Mouse (Mus musculus) kidney, embryonic 16.5 days (tissue): ENCODE results near the gene Igsf21. TPM values are rescaled to one million over a fixed set of nuclear protein-coding genes. Genes with fewer than 3 reads are reported as not detected.

Source experiments
- ATAC-seq: fragments of 200-750 bp; cut with Nextera tagmentation; 2 replicates; pipeline ENCODE4 v1.8.0; 2017; ENCODE audit warnings: moderate TSS enrichment; ENCODE audit not compliant: low FRiP score, low TSS enrichment
- H3K27ac ChIP-seq: fragments of 300-500 bp; sonication (generic); 2 replicates; pipeline ENCODE4 v1.5.1; 2014; ENCODE audit warnings: low read length
- H3K27me3 ChIP-seq: fragments of 300-500 bp; sonication (generic); 2 replicates; pipeline ENCODE4 v1.6.1; 2014; ENCODE audit warnings: low read length, control low read depth, mixed read lengths; ENCODE audit not compliant: insufficient read depth
- H3K36me3 ChIP-seq: fragments of 300-500 bp; sonication (generic); 2 replicates; pipeline ENCODE4 v1.6.1; 2014; ENCODE audit warnings: low read length, control low read depth, mixed read lengths; ENCODE audit not compliant: insufficient read depth
- H3K4me1 ChIP-seq: fragments of 300-500 bp; sonication (generic); 2 replicates; pipeline ENCODE4 v1.6.1; 2014; ENCODE audit warnings: low read length, control low read depth, mixed read lengths; ENCODE audit not compliant: insufficient read depth
- H3K4me2 ChIP-seq: fragments of 300-500 bp; sonication (generic); replicated peaks from 2 replicates; pipeline ENCODE4 v1.6.1; 2014; ENCODE audit warnings: low read depth, low read length
- H3K4me3 ChIP-seq: fragments of 300-500 bp; sonication (generic); 2 replicates; pipeline ENCODE4 v1.5.1; 2014; ENCODE audit warnings: mild to moderate bottlenecking, low read length
- H3K9ac ChIP-seq: fragments of 300-500 bp; sonication (generic); replicated peaks from 2 replicates; pipeline ENCODE4 v1.6.1; 2014; ENCODE audit warnings: low read length
- H3K9me3 ChIP-seq: fragments of 300-500 bp; sonication (generic); 2 replicates; pipeline ENCODE4 v1.6.1; 2016; ENCODE audit warnings: low read length, control low read depth
- WGBS: fragments of 180-500 bp; shearing (Covaris S2); extraction: QIAGEN DNeasy Blood & Tissue Kit; methylation state at CpG from one replicate; pipeline ENCODE4 v1.1.7; 2014; 5-methylcytosine and 5-hydroxymethylcytosine counted together
- polyA plus RNA-seq: library from polyadenylated mRNA; unstranded; fragments of >200 nt; fragmentation: Nextera tagmentation; extraction: Ambion mirVana; gene quantifications from 2 replicates; pipeline ENCODE4 v1.2.1, GENCODE M21; 2015

The Igsf21 gene
- polyA plus RNA-seq, 1 experiment from 2014 or later = 1.5 TPM

DNA sequence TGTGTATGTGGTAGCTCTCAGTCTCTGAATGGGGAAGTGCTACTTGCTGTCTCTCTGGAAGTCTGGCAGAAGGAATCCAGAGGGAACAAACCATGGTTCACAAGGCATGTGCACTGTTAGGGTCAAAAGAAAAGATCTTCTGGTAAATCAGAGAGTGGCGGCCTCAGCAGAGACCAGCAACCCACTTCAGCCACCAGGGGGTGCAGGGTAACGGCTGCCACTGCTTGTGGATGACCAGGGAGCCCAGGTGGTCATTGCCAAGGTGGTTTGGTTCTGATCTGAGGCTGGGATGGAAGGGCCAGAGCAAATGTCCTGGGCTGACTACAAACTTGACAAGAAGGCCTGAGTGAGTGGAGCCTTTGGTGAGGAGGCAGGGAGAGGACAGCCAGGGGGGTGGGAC lies 150.3 kb downstream of the Igsf21 start:
- no peak overlapping the region for H3K4me2 ChIP-seq
- no peak for ATAC-seq
- no peaks in the 10 kb centered on the region for H3K4me1 ChIP-seq
- 53% methylated on average over 2 of the region's 2 CpGs for WGBS
- no peak overlapping the region for H3K27ac ChIP-seq
- no peaks in the 10 kb centered on the region for H3K9me3 ChIP-seq
- H3K27me3 ChIP-seq = no peaks in the 10 kb centered on the region
- no peak overlapping the region for H3K4me3 ChIP-seq
- H3K36me3 ChIP-seq = no peaks in the 10 kb centered on the region
- no peak overlapping the region for H3K9ac ChIP-seq

GRCm38 (mm10) chr4:140094835-140095234 lies 151.7 kb downstream of the Igsf21 start:
- H3K9me3 ChIP-seq = no peaks in the 10 kb centered on the region
- no peak for ATAC-seq
- H3K4me3 ChIP-seq = no peak overlapping the region
- H3K4me2 ChIP-seq = no peak overlapping the region
- H3K27me3 ChIP-seq = no peaks in the 10 kb centered on the region
- H3K9ac ChIP-seq = no peak overlapping the region
- H3K4me1 ChIP-seq = no peaks in the 10 kb centered on the region
- 55% methylated on average over 2 of the region's 2 CpGs for WGBS
- no peaks in the 10 kb centered on the region for H3K36me3 ChIP-seq
- H3K27ac ChIP-seq = no peak overlapping the region

- no peaks in the 10 kb centered on the region for H3K36me3 ChIP-seq
- no peak overlapping the region for H3K27ac ChIP-seq
- H3K27me3 ChIP-seq = 0 out of 2 replicates have a peak, but pooled peaks cover 3% of the 10 kb centered on the region
- ATAC-seq = no peak
- no peaks in the 10 kb centered on the region for H3K4me1 ChIP-seq
- no peak overlapping the region for H3K4me2 ChIP-seq
- H3K9ac ChIP-seq = no peak overlapping the region
- 29% methylated on average over 11 of the region's 11 CpGs for WGBS
- H3K4me3 ChIP-seq = no peak overlapping the region
- H3K9me3 ChIP-seq = no peaks in the 10 kb centered on the region
These were observed 154.2 kb downstream of the Igsf21 start for GRCm38 (mm10) chr4:140092367-140092766.

- Histone ChIP-seq H3K27ac (no peak overlapping the region), H3K4me3 (no peak overlapping the region), H3K4me1 (no peaks in the 10 kb centered on the region), H3K27me3 (0 out of 2 replicates have a peak, but pooled peaks cover 3% of the 10 kb centered on the region), H3K4me2 (no peak overlapping the region), H3K9me3 (no peaks in the 10 kb centered on the region), H3K9ac (no peak overlapping the region), H3K36me3 (no peaks in the 10 kb centered on the region)
- 52% methylated on average over 3 of the region's 3 CpGs for WGBS
- ATAC-seq = no peak
These were observed 154.9 kb downstream of the Igsf21 start for GRCm38 (mm10) chr4:140091693-140092092.

GRCm38 (mm10) chr4:140089676-140090075 lies 156.9 kb downstream of the Igsf21 start:
- no peak overlapping the region for H3K9ac ChIP-seq
- no peaks in the 10 kb centered on the region for H3K9me3 ChIP-seq
- H3K4me1 ChIP-seq = no peaks in the 10 kb centered on the region
- H3K27me3 ChIP-seq = 0 out of 2 replicates have a peak, but pooled peaks cover 3% of the 10 kb centered on the region
- 86% methylated on average over 4 of the region's 4 CpGs for WGBS
- no peak for ATAC-seq
- no peak overlapping the region for H3K27ac ChIP-seq
- H3K4me3 ChIP-seq = no peak overlapping the region
- no peaks in the 10 kb centered on the region for H3K36me3 ChIP-seq
- H3K4me2 ChIP-seq = no peak overlapping the region

GRCm38 (mm10) chr4:140088711-140089440 lies 157.7 kb downstream of the Igsf21 start:
- no peaks in the 10 kb centered on the region for H3K9me3 ChIP-seq
- H3K4me2 ChIP-seq = no peak overlapping the region
- 79% methylated on average over 12 of the region's 12 CpGs for WGBS
- no peak overlapping the region for H3K9ac ChIP-seq
- no peaks in the 10 kb centered on the region for H3K36me3 ChIP-seq
- H3K4me3 ChIP-seq = no peak overlapping the region
- no peak overlapping the region for H3K27ac ChIP-seq
- no peak for ATAC-seq
- 0 out of 2 replicates have a peak, but pooled peaks cover 3% of the 10 kb centered on the region for H3K27me3 ChIP-seq
- no peaks in the 10 kb centered on the region for H3K4me1 ChIP-seq

DNA sequence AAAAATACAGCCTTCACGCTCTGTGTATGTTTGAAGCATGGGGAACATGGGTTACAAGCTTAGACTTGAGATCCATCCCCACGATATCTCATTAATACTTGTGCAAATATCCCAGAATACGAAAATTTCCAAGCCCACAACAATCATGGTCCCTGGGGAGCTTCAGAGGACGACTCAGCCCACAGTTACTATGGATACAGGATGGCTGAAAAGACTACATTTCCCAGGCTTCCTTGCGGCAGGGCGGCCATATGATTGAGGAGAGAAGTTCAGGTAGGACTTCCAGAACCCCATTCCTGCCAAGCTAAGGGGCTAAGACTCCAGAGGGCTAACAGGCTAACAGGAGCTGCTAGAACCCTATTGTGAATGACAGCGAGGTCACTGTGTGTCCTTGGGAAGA lies 160.4 kb downstream of the Igsf21 start:
- H3K9me3 ChIP-seq = no peaks in the 10 kb centered on the region
- no peak overlapping the region for H3K27ac ChIP-seq
- H3K4me1 ChIP-seq = no peaks in the 10 kb centered on the region
- H3K27me3 ChIP-seq = 0 out of 2 replicates have a peak, but pooled peaks cover 3% of the 10 kb centered on the region
- 63% methylated on average over 7 of the region's 7 CpGs for WGBS
- H3K4me3 ChIP-seq = no peak overlapping the region
- no peak overlapping the region for H3K4me2 ChIP-seq
- no peak overlapping the region for H3K9ac ChIP-seq
- no peak for ATAC-seq
- H3K36me3 ChIP-seq = no peaks in the 10 kb centered on the region

- H3K9me3 ChIP-seq = no peaks in the 10 kb centered on the region
- no peak overlapping the region for H3K9ac ChIP-seq
- no peaks in the 10 kb centered on the region for H3K36me3 ChIP-seq
- ATAC-seq = no peak
- no peak overlapping the region for H3K4me3 ChIP-seq
- WGBS = 31% methylated on average over 11 of the region's 11 CpGs
- no peak overlapping the region for H3K27ac ChIP-seq
- no peaks in the 10 kb centered on the region for H3K4me1 ChIP-seq
- 0 out of 2 replicates have a peak, but pooled peaks cover 3% of the 10 kb centered on the region for H3K27me3 ChIP-seq
- H3K4me2 ChIP-seq = no peak overlapping the region
These were observed 162.0 kb downstream of the Igsf21 start for GRCm38 (mm10) chr4:140084521-140085011.

DNA sequence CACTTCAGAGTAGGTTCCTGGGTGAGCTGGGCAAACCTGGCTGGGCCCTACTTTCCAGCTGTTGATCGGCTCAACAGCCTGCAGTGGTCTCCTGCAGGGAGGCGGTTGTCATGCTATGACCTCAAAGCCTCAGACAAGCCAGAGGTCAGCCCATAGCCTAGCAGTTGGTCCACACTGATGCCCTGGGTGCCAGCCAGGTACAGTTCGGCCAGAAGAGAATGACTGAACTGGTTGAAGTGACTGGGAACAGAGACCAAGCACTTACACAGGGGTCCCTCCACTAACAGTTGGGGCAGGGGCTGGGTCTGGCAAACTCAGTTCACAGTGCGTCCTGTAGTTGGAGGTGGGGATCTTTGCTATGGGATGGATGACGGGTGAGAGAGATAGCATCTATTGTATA lies 162.5 kb downstream of the Igsf21 start:
- H3K9me3 ChIP-seq = no peaks in the 10 kb centered on the region
- no peak overlapping the region for H3K4me2 ChIP-seq
- ATAC-seq = no peak
- H3K36me3 ChIP-seq = no peaks in the 10 kb centered on the region
- no peak overlapping the region for H3K4me3 ChIP-seq
- no peaks in the 10 kb centered on the region for H3K4me1 ChIP-seq
- no peak overlapping the region for H3K27ac ChIP-seq
- H3K9ac ChIP-seq = no peak overlapping the region
- WGBS = 77% methylated on average over 5 of the region's 5 CpGs
- 0 out of 2 replicates have a peak, but pooled peaks cover 3% of the 10 kb centered on the region for H3K27me3 ChIP-seq

DNA sequence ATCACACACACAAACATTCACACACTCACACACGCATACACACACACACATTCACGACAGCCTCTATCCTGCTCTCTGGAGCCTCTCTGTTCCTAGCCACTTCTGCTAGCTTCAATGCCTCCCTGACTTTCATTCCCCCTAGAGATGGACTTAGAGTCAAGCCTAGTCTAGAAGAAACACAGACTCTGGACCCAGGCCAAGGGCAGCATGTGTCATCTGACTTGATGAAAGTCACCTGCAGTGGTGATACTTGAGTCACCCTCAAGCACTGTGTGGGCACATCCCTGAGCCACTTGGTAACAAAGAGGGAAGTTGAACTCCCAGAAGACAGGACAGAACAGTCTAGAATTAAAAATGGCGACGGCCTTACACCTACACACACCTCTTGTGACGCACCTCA lies 168.2 kb downstream of the Igsf21 start:
- H3K9me3 ChIP-seq = no peaks in the 10 kb centered on the region
- no peak overlapping the region for H3K4me2 ChIP-seq
- no peaks in the 10 kb centered on the region for H3K36me3 ChIP-seq
- no peaks in the 10 kb centered on the region for H3K4me1 ChIP-seq
- H3K27ac ChIP-seq = no peak overlapping the region
- no peak overlapping the region for H3K4me3 ChIP-seq
- ATAC-seq = no peak
- no peak overlapping the region for H3K9ac ChIP-seq
- peaks cover 7% of the 10 kb centered on the region; the same call in 1 of the 2 replicates for H3K27me3 ChIP-seq
- WGBS = 74% methylated on average over 5 of the region's 5 CpGs
